Mouse (Mus musculus): ENCODE results near the gene Kcp. TPM values are rescaled to one million over a fixed set of nuclear protein-coding genes. Genes with fewer than 3 reads are reported as not detected.

Kcp gene
- polyA plus RNA-seq, 1 experiment from 2014 or later, result 32.8 TPM

DNA sequence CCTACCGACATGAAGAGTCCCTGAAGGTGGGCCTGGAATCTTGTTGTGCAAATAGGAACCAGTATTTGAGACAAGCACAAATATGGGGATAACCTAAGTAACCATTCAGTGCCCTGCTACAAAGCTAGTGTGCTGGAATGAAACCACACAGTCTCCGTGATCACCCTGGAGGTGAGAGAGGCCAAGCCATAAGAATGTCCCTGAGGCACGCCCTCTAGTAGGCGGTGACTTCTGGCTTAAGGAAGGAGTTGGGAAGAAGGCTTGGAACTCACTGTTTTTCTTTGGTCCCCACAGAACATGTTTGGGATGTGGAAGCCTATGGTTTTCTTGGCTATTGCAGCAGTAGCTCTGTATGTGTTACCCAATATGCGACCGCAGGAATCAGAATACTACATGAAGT lies 81.4 kb downstream of the Kcp start:
- WGBS, result 61% methylated on average over 6 of the region's 6 CpGs
- no peak overlapping the region for H3K27ac ChIP-seq (ENCODE audit: low read depth, low read length)
- H3K4me1 ChIP-seq (ENCODE audit: control insufficient read depth, insufficient read depth, low read length), result no peaks in the 10 kb centered on the region

DNA sequence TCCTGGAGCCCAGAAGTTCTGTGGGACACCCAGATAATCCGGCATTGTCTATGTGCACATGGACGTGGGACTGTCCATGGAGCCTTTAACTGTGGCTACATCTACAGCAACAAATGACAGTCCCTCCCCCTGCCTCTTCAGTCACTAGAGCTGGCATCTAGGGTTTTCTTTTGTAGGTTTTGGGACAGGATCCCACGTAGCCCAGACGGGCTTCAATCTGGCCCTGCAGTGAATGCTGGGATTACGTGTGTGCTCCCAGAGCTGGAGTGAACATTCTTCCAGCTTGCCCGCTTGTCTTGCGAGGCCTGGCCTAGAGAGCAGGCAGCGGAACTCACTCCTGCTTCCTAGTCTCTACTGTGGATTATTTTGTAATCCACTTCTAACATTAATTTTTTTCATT lies 82.6 kb downstream of the Kcp start:
- no peak overlapping the region for H3K9ac ChIP-seq (ENCODE audit: low read depth, low read length)
- no peak overlapping the region for H3K4me3 ChIP-seq (ENCODE audit: low read length)
- no peaks in the 10 kb centered on the region for H3K36me3 ChIP-seq (ENCODE audit: control insufficient read depth, insufficient read depth, low read length)
- H3K27ac ChIP-seq (ENCODE audit: low read depth, low read length), result no peak overlapping the region
- no peaks in the 10 kb centered on the region for H3K9me3 ChIP-seq (ENCODE audit: control insufficient read depth, low read length)
- 90% methylated on average over 8 of the region's 8 CpGs for WGBS
- no peaks in the 10 kb centered on the region for H3K27me3 ChIP-seq (ENCODE audit: control insufficient read depth, insufficient read depth, low read length)
- H3K4me1 ChIP-seq (ENCODE audit: control insufficient read depth, insufficient read depth, low read length), result no peaks in the 10 kb centered on the region
- no peak overlapping the region for H3K4me2 ChIP-seq (replicated peaks; ENCODE audit: low read depth, low read length)
- no peak for ATAC-seq (ENCODE audit: low FRiP score, low TSS enrichment)

More for the DNA sequence above, 81.4 kb downstream of the Kcp start:
- no peak for ATAC-seq (ENCODE audit: low FRiP score, low TSS enrichment)
- H3K36me3 ChIP-seq (ENCODE audit: control insufficient read depth, insufficient read depth, low read length), result no peaks in the 10 kb centered on the region
- no peak overlapping the region for H3K4me3 ChIP-seq (ENCODE audit: low read length)
- H3K27me3 ChIP-seq (ENCODE audit: control insufficient read depth, insufficient read depth, low read length), result no peaks in the 10 kb centered on the region
- no peaks in the 10 kb centered on the region for H3K9me3 ChIP-seq (ENCODE audit: control insufficient read depth, low read length)
- no peak overlapping the region for H3K9ac ChIP-seq (ENCODE audit: low read depth, low read length)
- H3K4me2 ChIP-seq (replicated peaks; ENCODE audit: low read depth, low read length), result no peak overlapping the region

Other genes starting within 250 kb of the Kcp start
- 32.1 and 43.2 TPM in 2 replicates for gene Hilpda, start 235.5 kb downstream of the Kcp start, polyA plus RNA-seq (2014; fragmentation: Nextera tagmentation; extraction: Ambion mirVana)
- gene Fam71f2, start 228.4 kb downstream of the Kcp start, polyA plus RNA-seq (2014; fragmentation: Nextera tagmentation; extraction: Ambion mirVana), result 0.27 TPM in 1 of 2 replicates, not detected in the other
- gene Fam71f1, start 188.8 kb downstream of the Kcp start, polyA plus RNA-seq (2014; fragmentation: Nextera tagmentation; extraction: Ambion mirVana), result 0.19 TPM in 1 of 2 replicates, not detected in the other
- gene Calu, start 159.9 kb downstream of the Kcp start, polyA plus RNA-seq (2014; fragmentation: Nextera tagmentation; extraction: Ambion mirVana), result 195 and 382 TPM in 2 replicates
- gene Opn1sw, start 119.5 kb downstream of the Kcp start, polyA plus RNA-seq (2014; fragmentation: Nextera tagmentation; extraction: Ambion mirVana), result 0.87 and 0.90 TPM in 2 replicates
- 22.8 and 30.3 TPM in 2 replicates for gene Ccdc136, start 111.6 kb downstream of the Kcp start, polyA plus RNA-seq (2014; fragmentation: Nextera tagmentation; extraction: Ambion mirVana)
- gene Flnc, start 74.7 kb downstream of the Kcp start, polyA plus RNA-seq (2014; fragmentation: Nextera tagmentation; extraction: Ambion mirVana), result 5.5 and 8.3 TPM in 2 replicates
- 248 and 309 TPM in 2 replicates for gene Atp6v1f, start 40.2 kb downstream of the Kcp start, polyA plus RNA-seq (2014; fragmentation: Nextera tagmentation; extraction: Ambion mirVana)
- 0.49 TPM in 1 of 2 replicates, not detected in the other for gene Atp6v1fnb, start 36.5 kb downstream of the Kcp start, polyA plus RNA-seq (2014; fragmentation: Nextera tagmentation; extraction: Ambion mirVana)
- 4.5 and 5.0 TPM in 2 replicates for gene Irf5, start 18.7 kb upstream of the Kcp start, polyA plus RNA-seq (2014; fragmentation: Nextera tagmentation; extraction: Ambion mirVana)
- gene Tnpo3, start 101.9 kb upstream of the Kcp start, polyA plus RNA-seq (2014; fragmentation: Nextera tagmentation; extraction: Ambion mirVana), result 58.8 and 104 TPM in 2 replicates
- 7.3 and 10.2 TPM in 2 replicates for gene Tspan33, start 186.3 kb upstream of the Kcp start, polyA plus RNA-seq (2014; fragmentation: Nextera tagmentation; extraction: Ambion mirVana)
- gene Smo, start 227.6 kb upstream of the Kcp start, polyA plus RNA-seq (2014; fragmentation: Nextera tagmentation; extraction: Ambion mirVana), result 53.4 and 70.4 TPM in 2 replicates